Mouse (Mus musculus) ES-CJ7 (cell line): ENCODE data around the gene Plekho1.
"Not testable (repeated sequence)": the region's sequence is repeated elsewhere in the genome, so short reads cannot be mapped to it uniquely, and the experiment has no call there.

Experiments used
- DNase-seq: peaks from one replicate; pipeline ENCODE4 v3.0.0; 2011; ENCODE audit warnings: low read depth, low spot score

The Plekho1 gene

DNA sequence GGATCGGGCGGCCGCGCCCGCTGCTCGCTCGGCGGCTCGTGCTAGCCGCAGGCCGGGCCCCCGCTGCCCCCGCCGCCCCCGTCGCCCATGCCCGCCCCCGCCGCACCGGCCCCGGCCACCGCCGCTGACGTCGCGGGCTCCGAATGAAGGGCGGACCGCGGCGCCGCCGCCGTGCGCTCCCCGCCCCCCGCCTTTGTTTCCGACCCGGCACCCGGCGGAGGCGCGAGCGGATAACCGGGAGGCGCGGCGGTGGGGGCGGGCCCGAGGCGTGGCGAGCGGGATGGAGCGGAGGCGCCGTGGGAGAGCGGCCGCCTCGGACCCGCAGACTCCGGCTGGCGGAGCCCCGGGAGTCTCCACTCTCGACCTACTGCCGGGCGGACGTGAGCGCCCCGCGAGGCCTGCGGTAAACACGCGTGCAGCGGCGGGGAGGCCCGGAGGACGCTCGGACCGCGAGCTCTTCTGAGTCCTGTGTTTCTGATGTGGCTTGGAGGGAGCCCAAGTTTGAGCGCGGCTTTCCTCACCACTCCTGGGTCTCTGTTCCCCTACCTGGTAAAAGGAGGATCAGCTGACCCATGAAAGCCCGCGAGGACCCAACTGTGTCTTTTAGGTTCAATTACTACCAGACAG is at the start of gene Plekho1:
Gene Plekho1 (minus strand): TSS at position 200 of the 627 bp plus-strand sequence.
- no peak for DNase-seq

DNA sequence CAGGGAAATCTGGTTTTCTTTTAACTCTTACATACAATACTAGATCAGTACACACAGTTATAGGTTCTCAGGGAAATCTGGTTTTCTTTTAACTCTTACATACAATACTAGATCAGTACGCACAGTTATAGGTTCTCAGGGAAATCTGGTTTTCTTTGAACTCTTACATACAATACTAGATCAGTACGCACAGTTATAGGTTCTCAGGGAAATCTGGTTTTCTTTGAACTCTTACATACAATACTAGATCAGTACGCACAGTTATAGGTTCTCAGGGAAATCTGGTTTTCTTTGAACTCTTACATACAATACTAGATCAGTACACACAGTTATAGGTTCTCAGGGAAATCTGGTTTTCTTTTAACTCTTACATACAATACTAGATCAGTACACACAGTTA is 48.8 kb upstream of the Plekho1 start:
- DNase-seq: not testable (repeated sequence)

DNA sequence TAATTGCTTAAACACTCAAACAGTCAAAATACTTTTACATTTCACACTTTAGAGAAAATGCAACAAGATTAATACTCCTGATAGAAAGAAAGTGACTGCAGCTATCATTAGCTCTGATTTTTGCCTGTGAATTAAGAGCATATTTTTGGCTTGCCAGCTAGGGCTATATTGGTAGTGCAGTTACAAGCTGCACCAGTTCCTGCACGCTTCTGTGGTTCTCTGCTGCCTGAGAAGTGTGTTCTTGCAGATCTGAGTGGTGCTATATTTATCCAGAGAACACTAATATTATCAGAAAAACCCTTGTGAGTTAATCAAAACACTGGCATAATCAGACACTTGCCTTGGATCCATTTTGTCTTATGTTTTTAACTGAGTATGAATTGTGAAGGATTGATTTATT is 47.3 kb upstream of the Plekho1 start:
- no peak for DNase-seq

DNA sequence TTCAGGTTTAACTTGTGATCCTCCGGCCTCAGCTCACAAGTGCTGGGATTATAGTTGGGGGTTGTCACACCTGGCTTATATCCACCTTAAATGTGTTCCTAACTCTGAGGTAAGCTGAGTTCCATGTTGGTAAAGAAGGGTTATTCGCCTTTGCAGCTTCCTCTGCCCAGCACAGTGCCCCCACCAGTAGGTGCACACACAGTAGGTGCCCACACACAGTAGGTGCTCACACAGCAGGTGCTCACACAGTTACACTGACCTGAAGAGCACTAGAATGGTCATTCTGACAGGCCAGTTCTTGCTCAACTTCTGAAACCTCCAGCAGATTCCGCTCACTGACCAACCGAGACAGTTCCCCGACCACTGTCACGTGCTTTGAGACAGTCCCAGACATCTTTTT is 45.3 kb upstream of the Plekho1 start:
- no peak for DNase-seq

DNA sequence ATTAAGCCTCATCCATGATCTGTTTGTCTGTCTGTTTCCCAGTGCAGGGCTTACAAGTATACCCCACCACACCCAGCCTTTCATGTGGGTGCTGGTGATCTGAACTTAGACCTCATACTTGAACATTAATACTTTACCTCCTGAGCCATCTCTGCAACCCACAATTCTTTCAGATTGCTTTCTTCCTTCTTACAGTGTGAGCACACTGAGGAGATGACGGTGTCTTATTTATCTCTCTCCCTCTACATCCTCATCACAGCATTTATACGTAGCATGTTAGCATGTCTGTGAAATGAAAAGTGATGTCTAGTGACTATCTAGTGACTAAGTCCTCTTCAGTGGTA is 44.8 kb upstream of the Plekho1 start:
- no peak for DNase-seq

DNA sequence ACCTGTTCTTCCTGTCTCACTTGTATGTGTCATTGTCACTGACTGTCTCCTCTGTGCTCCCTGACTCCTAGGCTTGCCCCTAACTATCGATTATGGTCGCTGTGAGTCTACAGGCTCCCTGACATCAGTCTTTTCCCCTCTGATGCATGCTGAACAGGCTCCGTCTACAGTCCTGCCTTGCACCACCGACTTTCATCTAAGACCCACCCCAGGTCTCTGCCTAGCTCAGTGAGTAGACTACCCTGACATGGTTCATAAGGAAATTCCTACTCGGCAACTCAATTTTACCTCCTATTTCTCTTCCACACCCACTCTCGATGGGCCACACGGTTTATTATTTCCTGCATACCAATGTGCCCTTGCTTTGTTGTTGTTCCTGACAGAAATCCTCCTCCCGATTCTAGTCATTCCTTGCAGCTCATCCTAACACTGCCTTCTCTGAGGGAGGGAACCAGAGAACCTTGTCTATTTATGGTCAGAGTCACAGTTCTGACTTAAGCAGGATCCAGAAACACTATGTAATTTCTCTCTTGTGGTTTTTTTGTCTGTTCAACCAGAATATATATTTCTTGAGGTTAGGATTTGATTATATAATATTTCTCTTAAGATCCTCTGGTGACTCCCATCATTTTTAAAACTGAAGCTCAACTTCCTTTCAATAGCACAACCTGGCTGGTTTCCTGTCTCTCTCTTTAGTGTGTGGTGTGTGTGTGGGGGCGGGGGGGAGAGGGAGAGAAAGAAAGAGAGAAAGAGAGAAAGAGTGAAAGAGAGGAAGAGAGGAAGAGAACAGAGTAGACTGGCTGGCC is 44.3 kb upstream of the Plekho1 start:
- no peak for DNase-seq

DNA sequence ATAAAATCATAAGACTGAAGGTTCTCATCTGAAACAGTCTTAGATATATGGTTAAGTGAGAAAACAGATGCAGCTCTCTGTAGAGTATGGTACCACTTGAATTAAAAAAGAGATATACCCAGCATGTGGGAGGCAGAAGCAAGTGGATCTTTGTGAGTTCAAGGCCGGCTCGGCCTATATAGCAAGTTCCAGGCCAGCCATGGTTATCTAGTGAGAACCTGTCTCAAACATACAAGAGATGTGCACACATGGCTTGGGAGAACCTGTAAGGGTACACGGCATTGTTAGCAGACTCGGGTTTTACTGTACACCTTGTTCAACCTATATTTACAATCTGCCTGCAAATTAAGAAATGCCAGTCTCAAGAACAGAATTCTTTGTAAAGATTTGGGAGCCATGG is 43.0 kb upstream of the Plekho1 start:
- DNase-seq: no peak

DNA sequence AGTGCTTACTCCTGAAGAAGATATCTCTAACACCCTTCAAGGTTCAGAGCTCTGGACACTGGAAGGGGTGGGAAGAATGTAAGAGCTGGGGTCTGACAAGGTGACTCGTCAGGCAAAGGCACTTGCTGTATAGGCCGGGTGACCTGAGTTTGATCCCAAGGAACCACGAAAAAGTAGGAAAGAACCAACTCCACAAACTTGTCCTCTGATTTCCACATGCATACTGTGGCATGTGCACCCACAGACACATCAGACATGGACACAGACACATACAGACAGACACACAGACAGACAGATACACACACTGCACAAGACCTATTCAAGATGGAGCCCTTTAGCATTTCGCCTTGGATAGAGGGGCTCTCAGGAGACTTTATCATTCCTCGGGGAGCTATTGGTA is 42.4 kb upstream of the Plekho1 start:
- no peak for DNase-seq

DNA sequence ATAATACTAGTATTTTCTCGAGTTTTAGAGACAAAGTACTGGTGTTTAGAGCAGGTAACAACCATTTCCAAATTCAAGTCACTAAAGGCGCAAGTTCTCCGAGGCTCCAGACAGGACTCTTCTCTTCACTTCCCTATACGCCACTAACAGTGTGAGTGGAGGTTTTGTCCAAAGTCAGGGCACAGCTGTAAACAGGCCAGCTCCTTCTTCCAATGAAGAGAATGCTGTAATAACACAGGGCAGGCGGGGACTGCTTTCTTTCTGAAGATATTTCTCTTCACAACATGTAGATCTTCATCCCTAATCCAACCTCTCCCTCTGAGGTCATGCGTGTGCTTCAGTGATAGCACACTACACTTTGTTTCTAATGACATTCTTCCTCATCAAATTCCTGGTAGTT is 41.0 kb upstream of the Plekho1 start:
- no peak for DNase-seq

DNA sequence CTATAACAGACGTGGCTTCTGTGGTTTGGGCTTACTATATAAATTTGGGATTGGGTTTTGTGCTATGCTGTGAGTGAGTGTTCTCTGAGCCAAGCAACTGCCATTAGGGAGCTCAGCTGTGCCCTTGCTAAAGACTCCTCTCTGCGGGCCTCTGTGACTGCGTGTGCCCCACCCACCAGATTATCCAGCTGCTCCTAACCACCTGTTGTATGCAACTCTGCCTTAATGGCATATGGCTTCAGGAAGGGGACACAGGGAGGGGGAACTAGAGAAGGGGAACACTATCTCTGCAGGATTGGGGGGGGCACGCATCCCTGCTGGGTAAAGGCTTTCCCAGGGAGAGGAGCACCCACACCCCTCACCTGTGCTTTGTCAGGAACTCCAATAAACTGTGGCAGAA is 37.2 kb upstream of the Plekho1 start:
- no peak for DNase-seq

DNA sequence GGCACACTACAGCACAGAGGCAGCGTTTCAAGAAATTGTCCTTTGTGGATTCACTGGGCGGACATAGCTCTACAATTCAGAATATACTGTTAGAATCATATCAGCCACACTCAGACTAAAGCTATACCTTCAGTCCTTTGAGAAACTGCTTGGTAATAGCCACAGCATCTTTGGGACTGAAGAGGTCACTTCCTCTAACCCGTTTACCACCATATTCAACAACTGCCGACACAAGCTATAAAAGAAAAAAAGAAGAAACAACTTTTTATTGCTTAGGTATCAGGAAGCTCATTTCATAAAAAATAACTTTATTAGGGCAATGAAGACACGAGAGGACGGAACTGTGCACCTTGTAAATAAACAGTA is 36.8 kb upstream of the Plekho1 start:
- no peak for DNase-seq

DNA sequence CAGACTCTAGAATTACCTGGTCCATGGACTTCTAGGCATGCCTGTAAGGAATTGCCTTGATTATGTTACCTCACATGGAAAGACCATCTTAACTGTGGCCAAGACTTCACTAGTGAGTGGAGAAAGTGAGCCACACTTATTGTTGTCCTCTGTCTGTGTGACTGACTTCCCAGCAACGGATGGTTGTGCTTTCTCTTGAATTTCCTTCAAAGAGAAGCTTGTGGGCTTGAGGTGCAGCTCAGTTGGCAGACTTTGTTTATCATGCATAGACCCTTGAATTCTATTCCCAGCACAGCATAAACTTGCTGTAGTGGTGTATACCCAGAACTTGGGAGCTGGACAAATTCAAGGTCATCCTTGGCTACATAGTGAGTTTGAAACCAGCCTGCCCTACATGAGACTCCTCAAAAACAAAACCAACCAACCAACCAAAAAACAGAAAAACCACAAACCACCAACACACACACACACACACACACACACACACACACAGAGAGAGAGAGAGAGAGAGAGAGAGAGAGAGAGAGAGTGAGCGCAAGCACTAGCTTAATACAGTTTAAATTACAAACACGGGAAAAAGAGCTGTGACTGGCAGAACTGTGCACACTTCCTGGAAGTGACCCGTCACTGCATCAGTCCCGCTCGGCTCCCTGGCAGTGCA is 36.3 kb upstream of the Plekho1 start:
- DNase-seq: no peak

DNA sequence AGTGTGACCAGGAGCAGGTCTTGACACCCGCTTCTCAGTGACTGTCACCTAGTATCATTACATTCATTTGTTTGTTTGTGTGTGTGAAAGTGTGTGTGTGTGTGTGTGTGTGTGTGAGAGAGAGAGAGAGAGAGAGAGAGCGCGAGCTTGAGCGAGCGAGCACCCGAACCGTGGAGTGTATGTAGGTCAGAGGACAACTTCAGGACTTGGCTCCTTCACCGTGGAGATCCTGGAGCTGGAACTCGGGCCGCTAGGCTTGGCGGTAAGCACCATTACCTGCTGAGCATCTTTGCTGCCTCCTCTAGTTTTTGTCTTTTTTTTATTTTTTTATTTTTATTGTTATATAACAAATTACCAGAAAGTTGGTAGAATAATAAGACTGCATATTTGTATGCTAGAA is 34.0 kb upstream of the Plekho1 start:
- DNase-seq: no peak

DNA sequence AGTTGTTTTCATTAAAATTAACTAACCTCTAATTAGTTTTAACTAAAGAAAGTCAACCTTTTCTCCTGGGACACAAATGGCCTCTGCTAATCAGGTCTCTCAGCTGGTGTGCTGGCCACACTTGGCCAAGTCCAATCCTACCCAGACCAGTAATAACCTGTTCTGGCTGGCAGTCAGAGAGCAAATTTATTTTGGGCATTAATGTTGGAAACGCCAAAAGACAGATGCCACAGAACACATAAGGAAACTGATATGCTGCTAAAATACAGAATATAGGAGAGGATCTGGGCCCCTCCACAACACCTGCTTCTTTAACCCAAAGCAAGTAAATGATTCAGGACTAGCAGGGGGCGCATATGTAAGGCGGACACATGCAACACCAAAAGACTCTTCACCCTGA is 33.5 kb upstream of the Plekho1 start:
- no peak for DNase-seq

DNA sequence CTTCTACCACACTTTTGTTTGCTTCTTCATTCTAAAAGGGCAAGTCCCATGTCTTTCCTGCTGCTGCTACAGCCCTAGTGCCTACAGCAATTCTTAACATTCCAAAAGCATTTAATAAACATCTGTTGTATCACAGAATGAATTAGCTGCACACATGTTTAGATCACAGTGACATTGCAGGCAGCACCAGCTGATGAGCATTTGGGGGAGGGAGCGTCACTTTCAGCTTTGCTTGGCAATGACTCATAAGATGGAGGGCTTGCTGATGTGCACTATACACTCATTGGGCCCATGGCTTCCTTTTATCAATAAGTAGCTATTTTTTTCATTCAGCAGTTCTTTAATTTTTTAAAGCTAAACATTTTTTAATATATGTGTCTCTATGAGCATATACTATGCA is 32.1 kb upstream of the Plekho1 start:
- DNase-seq: no peak

DNA sequence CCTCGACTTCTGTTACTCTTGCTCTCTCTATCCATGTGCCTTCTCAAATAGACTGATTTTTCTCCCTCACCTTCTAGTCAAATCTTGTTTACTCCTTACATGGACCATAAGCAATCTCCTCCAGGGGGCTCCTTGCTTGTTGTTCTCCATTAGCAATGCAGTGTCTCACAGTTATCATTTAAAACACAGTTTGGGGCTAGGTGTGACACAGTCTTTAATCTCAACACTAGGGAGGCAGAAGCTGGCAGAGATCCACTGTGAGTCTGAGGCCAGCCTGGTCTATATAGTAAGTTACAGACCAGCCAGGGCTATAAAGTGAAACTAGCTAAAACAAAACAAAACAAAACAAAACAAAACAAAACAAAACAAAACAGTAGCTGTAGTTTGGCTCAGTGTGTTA is 31.3 kb upstream of the Plekho1 start:
- no peak for DNase-seq

DNA sequence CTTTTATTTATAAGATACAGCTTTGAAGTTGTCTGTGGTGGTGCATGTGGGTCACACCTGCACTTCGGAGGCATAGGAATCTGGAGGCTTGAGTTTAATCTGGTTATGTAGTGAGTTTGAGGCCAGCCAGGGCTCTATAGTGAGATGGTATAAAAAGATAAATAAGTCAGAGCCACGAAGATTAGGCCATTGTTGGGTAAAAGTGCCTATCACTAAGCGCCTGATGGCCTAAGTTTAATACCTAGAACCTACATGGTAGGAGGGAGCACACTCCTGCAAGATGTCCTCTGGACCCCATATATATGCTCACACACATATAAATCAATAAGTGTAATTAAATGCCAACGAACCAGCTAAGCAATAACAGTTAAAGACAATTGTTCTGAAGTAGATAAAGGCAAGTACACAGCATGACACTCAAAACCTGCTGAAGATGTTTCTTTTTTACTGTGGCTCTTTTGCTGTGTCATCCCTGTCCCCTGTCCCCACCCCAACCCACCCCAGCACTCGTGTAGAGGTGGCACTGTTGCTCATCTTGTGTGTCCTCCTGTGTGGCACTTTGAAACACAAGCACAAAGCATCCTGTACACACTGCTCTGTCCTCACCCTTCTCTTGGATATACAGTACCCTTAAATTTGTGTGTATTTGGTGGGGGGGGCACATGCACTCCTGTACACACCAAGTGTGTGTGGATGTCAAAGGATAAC is 25.8 kb upstream of the Plekho1 start:
- no peak for DNase-seq

DNA sequence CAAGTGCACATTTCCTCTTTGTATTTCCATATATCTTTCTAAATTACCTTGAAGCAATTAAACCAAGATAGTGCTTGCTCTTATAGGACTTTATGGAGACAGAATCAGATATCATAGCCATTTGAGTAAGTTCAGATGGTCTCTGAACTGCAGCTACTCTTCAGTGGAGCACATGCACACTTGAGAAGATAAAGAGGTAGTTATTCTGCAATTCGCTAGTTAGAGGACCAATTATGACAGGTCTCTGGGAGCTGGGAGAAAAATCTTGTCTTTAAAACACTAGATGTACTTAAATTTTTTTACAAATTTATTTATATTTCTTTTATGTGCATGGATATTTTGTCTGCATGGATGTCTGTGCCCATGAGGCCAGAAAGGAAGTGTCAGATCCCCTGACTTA is 24.9 kb upstream of the Plekho1 start:
- no peak for DNase-seq

DNA sequence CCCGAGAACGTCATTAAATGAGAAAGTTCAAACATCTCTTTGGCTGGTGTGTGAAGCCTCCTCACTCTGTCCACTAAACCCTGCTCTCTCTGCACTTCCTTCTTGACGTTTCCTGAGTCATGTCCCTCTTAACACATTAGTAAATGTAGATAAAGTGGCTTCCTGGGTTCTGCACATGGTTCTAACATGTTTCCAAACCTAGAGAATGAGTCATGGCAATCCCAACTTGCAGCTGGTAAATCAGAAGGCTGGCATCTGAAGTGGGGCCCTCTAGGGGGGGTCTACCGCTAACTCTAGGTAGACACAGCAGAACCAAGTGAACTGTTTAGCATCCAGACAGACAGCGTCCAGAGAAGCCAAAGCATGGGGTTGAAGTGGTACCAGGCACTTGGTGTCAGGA is 21.7 kb upstream of the Plekho1 start:
- no peak for DNase-seq

DNA sequence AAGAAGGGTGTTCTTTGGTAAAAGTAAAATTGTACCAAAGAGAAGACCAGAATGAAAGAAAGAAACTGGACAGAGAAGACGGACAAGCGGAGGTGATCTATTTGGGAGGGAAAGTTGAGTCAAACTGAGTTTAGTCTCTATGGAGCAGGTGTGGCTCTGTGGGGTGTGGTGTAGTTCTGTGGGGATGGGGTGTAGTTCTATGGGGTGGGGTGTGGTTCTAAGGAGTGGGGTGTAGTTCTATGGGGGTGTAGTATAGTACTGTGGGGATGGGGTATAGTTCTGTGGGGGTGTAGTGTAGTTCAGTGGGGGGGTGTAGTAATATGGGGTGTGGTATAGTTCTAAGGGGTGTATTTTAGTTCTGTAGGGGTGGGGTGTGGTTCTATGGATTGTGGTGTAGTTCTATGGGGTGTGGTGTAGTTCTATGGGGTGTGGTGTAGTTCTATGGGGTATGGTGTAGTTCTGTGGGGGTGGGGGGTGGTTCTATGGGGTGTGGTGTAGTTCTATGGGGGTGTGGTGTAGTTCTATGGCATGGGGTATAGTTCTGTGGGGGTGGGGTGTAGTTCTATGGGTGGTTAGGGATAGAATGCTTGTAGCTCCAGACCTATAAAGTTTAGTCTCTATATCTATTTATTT is 20.6 kb upstream of the Plekho1 start:
- no peak for DNase-seq

DNA sequence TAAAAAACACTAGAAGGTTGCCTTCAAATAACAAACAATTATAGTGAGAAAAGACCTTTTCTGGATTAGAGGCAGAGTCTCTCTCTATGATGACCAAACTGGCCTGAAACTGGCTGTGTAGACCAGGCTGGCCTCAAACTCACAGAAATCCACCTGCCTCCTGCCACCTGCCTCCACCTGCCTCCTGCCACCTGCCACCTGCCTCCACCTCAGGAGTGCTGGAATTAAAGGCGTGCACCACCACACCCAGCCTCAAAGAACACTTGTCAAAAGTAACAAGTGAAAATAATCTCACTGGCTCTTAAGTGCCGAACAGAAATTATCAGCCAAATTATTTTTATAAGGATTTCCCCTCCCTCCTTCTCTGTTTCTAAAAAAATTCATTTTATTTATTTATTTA is 19.9 kb upstream of the Plekho1 start:
- no peak for DNase-seq

DNA sequence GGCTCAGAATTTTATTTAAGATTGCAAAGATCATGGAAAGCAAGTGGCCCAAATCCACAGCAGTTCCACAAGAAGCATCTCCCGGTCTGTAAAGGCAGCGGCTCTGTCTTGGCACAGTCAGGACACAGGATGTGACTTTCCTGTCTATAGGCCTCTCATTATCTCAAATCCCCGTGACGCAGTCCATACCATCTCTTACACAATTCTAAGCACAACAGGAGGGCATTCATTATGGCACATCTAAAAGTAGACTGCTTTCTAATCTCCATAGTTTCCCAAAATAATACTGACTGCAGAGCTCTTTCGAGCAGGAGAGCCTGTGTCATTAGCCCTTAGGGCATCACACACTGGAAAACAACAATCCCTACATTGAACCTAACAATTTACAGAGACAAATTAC is 17.0 kb upstream of the Plekho1 start:
- DNase-seq: no peak
